Mouse (Mus musculus): ENCODE measurements at regions not wholly inside any gene's neighbourhood (a gene's known extent, or its start where the extent isn't known, plus 50 kb on each side); places are given as distances from the start of the nearest gene placed in this dataset.

DNA sequence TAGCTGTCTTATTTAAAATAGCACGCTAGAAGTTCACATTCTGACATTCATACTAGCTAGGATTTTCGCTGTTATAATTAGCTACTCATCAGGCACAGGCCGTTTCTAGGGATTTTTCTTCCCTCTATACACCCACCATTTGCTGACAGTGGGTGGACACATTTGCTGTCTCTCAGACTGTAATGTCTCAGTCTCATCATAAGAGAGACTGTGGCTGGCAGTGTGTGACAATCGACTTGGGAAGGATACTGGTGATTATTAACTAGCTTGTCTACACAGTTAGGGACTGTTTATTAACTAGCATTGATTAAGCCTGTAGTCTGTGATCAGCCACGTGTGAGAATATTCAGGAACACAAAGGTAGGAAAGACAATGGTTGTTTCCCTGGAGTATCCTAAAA is 208.0 kb upstream of the Btbd3 start:
- Histone ChIP-seq H3K9me3 (ENCODE audit: control insufficient read depth, low read length) (no peaks in the 10 kb centered on the region), H3K4me2 (no peak overlapping the region), H3K27ac (ENCODE audit: low read depth, low read length) (no peak overlapping the region), H3K4me1 (ENCODE audit: control insufficient read depth, insufficient read depth, low read length) (peaks cover 3% of the 10 kb centered on the region), H3K36me3 (ENCODE audit: control insufficient read depth, insufficient read depth, low read length) (no peaks in the 10 kb centered on the region), H3K4me3 (ENCODE audit: low read depth, low read length) (no peak overlapping the region), H3K27me3 (ENCODE audit: control insufficient read depth, insufficient read depth, low read length) (no peaks in the 10 kb centered on the region), H3K9ac (ENCODE audit: low read length) (no peak overlapping the region)
- peak; percentile 21 for DNase-seq (ENCODE audit: low spot score, missing footprints)
- ATAC-seq (ENCODE audit: low FRiP score): no peak
- WGBS: 83% methylated on average over 5 of the region's 5 CpGs

DNA sequence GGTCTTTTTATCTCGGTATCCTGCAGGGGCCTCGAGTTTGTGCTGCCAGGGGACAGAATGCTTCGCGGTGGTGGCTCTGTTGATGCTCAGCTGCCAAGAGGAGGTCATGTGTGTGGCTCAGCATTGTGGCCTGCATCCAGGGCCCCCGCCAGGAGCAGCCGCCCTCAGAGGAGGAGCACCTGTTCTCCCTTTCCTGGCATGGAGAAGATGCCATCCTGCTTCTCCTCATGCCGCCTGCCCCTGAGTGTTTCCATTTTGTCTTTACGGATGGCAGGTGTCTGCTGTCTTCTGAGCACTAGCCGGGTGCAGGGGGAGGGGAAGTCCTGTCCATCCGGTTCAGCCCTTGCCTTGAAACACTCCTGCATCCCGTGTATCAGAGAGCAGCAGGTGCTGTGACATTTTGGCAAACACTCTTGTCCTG is 208.6 kb upstream of the Btbd3 start:
- 64% methylated on average over 11 of the region's 11 CpGs for WGBS
- Histone ChIP-seq H3K4me2 (no peak overlapping the region), H3K36me3 (ENCODE audit: control insufficient read depth, insufficient read depth, low read length) (no peaks in the 10 kb centered on the region), H3K9ac (ENCODE audit: low read length) (no peak overlapping the region), H3K4me1 (ENCODE audit: control insufficient read depth, insufficient read depth, low read length) (peaks cover 3% of the 10 kb centered on the region), H3K4me3 (ENCODE audit: low read depth, low read length) (no peak overlapping the region), H3K27ac (ENCODE audit: low read depth, low read length) (no peak overlapping the region), H3K9me3 (ENCODE audit: control insufficient read depth, low read length) (no peaks in the 10 kb centered on the region), H3K27me3 (ENCODE audit: control insufficient read depth, insufficient read depth, low read length) (no peaks in the 10 kb centered on the region)
- DNase-seq (ENCODE audit: low spot score, missing footprints) (peak; percentile 53), ATAC-seq (ENCODE audit: low FRiP score) (no peak)

DNA sequence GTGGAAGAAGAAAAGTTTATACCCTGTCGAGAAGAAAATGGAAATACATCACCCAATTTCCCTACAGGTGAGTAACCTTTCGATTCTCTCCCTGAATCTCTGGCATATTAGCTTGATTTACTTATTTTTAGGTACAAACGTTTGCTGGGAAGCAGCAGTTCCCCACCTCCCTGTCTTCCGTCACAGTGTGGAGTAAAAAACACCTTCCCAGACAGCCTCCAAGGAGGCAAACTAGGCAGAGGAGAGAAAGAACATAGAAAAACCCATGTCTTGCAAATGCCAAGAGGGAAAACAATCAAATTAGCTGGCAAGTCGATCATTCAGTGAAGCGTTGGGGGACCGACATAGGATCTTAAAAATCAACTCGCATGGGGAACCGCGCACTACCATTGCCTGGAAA is 209.0 kb upstream of the Btbd3 start:
- Histone ChIP-seq H3K9me3 (ENCODE audit: control insufficient read depth, low read length) (no peaks in the 10 kb centered on the region), H3K4me1 (ENCODE audit: control insufficient read depth, insufficient read depth, low read length) (peaks cover 3% of the 10 kb centered on the region), H3K4me2 (no peak overlapping the region), H3K27me3 (ENCODE audit: control insufficient read depth, insufficient read depth, low read length) (no peaks in the 10 kb centered on the region), H3K4me3 (ENCODE audit: low read depth, low read length) (no peak overlapping the region), H3K27ac (ENCODE audit: low read depth, low read length) (no peak overlapping the region), H3K9ac (ENCODE audit: low read length) (no peak overlapping the region), H3K36me3 (ENCODE audit: control insufficient read depth, insufficient read depth, low read length) (no peaks in the 10 kb centered on the region)
- WGBS: 80% methylated on average over 10 of the region's 10 CpGs
- DNase-seq (ENCODE audit: low spot score, missing footprints): no peak
- no peak for ATAC-seq (ENCODE audit: low FRiP score)

DNA sequence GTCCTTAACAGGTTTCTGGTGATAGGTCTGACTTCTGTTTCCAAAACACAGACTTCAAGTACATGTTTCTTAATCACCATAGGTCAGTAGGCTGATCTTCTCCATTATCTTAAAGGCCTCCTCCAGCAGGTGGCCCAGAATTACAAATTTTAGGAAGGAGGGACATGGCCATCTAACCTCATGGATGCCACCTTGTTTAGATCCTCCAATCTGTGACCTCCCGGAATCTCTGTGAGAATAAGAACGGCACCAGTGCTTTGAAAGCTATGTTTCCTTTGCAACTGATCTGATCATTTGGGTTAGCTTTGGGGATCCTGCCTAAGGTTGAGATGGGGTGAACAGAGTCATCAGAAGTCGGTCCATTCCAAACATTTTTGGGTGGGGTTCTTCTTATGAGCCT is 209.4 kb upstream of the Btbd3 start:
- ATAC-seq (ENCODE audit: low FRiP score) (no peak), DNase-seq (ENCODE audit: low spot score, missing footprints) (peak; percentile 17)
- no peak overlapping the region for H3K4me2 ChIP-seq
- H3K9me3 ChIP-seq (ENCODE audit: control insufficient read depth, low read length): no peaks in the 10 kb centered on the region
- H3K36me3 ChIP-seq (ENCODE audit: control insufficient read depth, insufficient read depth, low read length): no peaks in the 10 kb centered on the region
- no peak overlapping the region for H3K9ac ChIP-seq (ENCODE audit: low read length)
- H3K4me1 ChIP-seq (ENCODE audit: control insufficient read depth, insufficient read depth, low read length): peaks cover 3% of the 10 kb centered on the region
- no peak overlapping the region for H3K27ac ChIP-seq (ENCODE audit: low read depth, low read length)
- no peak overlapping the region for H3K4me3 ChIP-seq (ENCODE audit: low read depth, low read length)
- WGBS: 91% methylated on average over 3 of the region's 3 CpGs
- no peaks in the 10 kb centered on the region for H3K27me3 ChIP-seq (ENCODE audit: control insufficient read depth, insufficient read depth, low read length)

DNA sequence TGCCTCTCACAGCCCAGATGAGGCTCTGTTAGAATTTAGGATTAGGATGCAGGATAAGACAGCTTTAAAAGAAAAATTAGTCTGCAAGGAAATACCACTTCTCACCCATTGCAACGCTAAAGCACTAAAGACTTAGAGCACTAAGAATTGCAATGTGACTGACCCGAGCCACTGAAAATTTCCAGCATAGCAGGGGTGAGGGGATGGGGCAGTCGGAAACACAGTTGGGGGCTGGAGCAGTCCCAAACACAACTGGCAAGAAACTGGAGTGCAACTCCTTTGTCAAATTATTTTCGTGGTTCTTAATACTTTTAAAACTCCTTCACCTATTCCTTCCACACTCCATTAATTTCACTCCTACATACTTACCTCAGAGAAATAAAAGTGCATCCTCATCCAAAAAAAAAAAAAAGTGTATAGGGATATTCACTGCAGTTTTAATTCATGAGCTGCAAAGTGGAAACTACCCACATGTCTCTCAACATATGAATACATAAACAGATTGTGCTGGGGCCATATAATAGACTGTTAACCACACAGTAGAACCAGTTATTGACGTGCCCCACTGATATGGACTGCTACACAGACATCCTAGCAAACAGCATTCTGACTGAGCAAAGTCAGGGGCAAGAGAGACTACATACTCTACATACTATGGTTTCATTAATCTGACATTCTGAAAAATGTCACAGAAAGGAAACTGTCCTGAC is 210.3 kb upstream of the Btbd3 start:
- no peak overlapping the region for H3K4me3 ChIP-seq (ENCODE audit: low read depth, low read length)
- H3K4me1 ChIP-seq (ENCODE audit: control insufficient read depth, insufficient read depth, low read length): peaks cover 3% of the 10 kb centered on the region
- H3K27ac ChIP-seq (ENCODE audit: low read depth, low read length): no peak overlapping the region
- no peaks in the 10 kb centered on the region for H3K9me3 ChIP-seq (ENCODE audit: control insufficient read depth, low read length)
- peak; percentile 75 for DNase-seq (ENCODE audit: low spot score, missing footprints)
- H3K36me3 ChIP-seq (ENCODE audit: control insufficient read depth, insufficient read depth, low read length): no peaks in the 10 kb centered on the region
- H3K27me3 ChIP-seq (ENCODE audit: control insufficient read depth, insufficient read depth, low read length): no peaks in the 10 kb centered on the region
- WGBS: 43% methylated on average over 5 of the region's 5 CpGs
- H3K9ac ChIP-seq (ENCODE audit: low read length): no peak overlapping the region
- H3K4me2 ChIP-seq: no peak overlapping the region
- ATAC-seq (ENCODE audit: low FRiP score): peak; percentile 35; the same call in 1 of the 2 replicates

DNA sequence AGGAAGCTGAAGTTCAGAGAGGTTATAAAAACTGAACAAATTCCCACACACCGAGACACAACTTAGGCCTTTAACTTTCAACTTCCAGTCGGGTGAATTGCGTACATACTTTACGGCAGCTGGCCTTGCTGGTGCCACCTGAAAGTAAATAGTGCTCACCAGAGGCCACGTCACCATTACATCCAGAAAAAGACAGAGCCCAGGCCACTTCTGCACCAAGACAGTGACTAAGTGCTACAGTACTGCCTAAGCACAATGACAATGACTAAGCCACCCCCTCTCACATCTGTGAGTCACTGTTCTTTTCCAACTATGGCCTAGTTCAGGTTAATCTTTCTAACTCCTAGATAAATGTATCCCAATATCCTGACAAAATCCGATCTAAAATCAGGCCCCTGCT is 215.7 kb upstream of the Btbd3 start:
- Histone ChIP-seq H3K9ac (ENCODE audit: low read length) (no peak overlapping the region), H3K4me2 (no peak overlapping the region), H3K9me3 (ENCODE audit: control insufficient read depth, low read length) (no peaks in the 10 kb centered on the region), H3K36me3 (ENCODE audit: control insufficient read depth, insufficient read depth, low read length) (no peaks in the 10 kb centered on the region), H3K27ac (ENCODE audit: low read depth, low read length) (no peak overlapping the region), H3K4me1 (ENCODE audit: control insufficient read depth, insufficient read depth, low read length) (peaks cover 3% of the 10 kb centered on the region), H3K27me3 (ENCODE audit: control insufficient read depth, insufficient read depth, low read length) (no peaks in the 10 kb centered on the region), H3K4me3 (ENCODE audit: low read depth, low read length) (no peak overlapping the region)
- 85% methylated on average over 6 of the region's 6 CpGs for WGBS
- no peak for DNase-seq (ENCODE audit: low spot score, missing footprints)
- no peak for ATAC-seq (ENCODE audit: low FRiP score)

DNA sequence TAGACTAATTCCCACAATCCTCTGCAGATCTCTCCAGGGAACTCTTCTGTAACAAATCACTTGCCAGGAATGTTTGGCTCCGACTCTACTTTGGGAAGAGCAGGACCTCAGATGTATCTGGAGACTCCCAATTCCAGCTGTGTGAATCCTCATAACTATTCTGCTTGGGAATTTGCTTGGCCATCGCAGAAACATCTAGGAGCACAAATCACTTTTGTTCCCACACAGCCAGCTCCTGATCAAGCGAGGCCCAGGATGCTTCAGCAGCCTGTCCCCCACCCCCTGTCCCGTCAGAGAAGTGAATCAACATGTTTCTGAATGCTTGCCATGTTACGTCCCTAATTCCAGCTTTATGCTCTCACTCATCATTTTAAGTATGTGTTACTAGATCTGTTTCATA is 216.1 kb upstream of the Btbd3 start:
- no peak overlapping the region for H3K4me3 ChIP-seq (ENCODE audit: low read depth, low read length)
- no peak overlapping the region for H3K27ac ChIP-seq (ENCODE audit: low read depth, low read length)
- H3K36me3 ChIP-seq (ENCODE audit: control insufficient read depth, insufficient read depth, low read length): no peaks in the 10 kb centered on the region
- no peak overlapping the region for H3K4me2 ChIP-seq
- DNase-seq (ENCODE audit: low spot score, missing footprints): peak; percentile 10
- no peaks in the 10 kb centered on the region for H3K9me3 ChIP-seq (ENCODE audit: control insufficient read depth, low read length)
- no peak for ATAC-seq (ENCODE audit: low FRiP score)
- peaks cover under 1% of the 10 kb centered on the region for H3K4me1 ChIP-seq (ENCODE audit: control insufficient read depth, insufficient read depth, low read length)
- WGBS: 86% methylated on average over 5 of the region's 5 CpGs
- no peak overlapping the region for H3K9ac ChIP-seq (ENCODE audit: low read length)
- no peaks in the 10 kb centered on the region for H3K27me3 ChIP-seq (ENCODE audit: control insufficient read depth, insufficient read depth, low read length)

DNA sequence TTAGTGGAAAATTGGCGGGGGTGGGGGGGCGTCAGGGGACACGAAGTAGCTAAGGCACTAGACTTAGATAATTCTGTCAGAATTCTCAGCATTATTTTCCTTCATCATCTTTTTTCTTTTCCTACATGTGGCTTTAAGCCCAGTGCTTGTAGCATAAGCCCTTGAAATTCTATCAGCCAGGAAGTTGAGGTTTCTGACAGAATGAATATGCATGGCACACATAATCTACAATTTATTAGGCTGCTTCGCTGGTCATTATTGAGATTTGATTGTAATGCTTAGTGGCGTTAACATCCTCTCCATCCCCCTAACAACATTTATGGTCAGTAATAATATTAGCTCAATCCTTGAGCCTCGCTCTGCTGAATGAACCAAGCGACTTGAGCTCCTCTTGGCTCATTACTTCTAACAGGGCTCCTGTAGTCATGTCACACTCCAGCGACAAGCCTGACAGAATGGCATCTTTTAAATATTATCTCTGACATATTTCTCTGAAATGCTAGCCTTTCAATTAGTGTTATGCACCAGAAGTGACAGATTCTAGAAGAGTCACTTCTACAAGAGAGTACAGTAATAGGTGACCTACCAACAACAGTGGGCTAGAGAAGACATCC is 222.1 kb upstream of the Btbd3 start:
- Histone ChIP-seq H3K27ac (ENCODE audit: low read depth, low read length) (no peak overlapping the region), H3K27me3 (ENCODE audit: control insufficient read depth, insufficient read depth, low read length) (no peaks in the 10 kb centered on the region), H3K9me3 (ENCODE audit: control insufficient read depth, low read length) (no peaks in the 10 kb centered on the region), H3K4me1 (ENCODE audit: control insufficient read depth, insufficient read depth, low read length) (no peaks in the 10 kb centered on the region), H3K9ac (ENCODE audit: low read length) (no peak overlapping the region), H3K4me2 (no peak overlapping the region), H3K4me3 (ENCODE audit: low read depth, low read length) (no peak overlapping the region), H3K36me3 (ENCODE audit: control insufficient read depth, insufficient read depth, low read length) (no peaks in the 10 kb centered on the region)
- DNase-seq (ENCODE audit: low spot score, missing footprints): peak; percentile 77
- no peak for ATAC-seq (ENCODE audit: low FRiP score)
- WGBS: 91% methylated on average over 8 of the region's 8 CpGs

DNA sequence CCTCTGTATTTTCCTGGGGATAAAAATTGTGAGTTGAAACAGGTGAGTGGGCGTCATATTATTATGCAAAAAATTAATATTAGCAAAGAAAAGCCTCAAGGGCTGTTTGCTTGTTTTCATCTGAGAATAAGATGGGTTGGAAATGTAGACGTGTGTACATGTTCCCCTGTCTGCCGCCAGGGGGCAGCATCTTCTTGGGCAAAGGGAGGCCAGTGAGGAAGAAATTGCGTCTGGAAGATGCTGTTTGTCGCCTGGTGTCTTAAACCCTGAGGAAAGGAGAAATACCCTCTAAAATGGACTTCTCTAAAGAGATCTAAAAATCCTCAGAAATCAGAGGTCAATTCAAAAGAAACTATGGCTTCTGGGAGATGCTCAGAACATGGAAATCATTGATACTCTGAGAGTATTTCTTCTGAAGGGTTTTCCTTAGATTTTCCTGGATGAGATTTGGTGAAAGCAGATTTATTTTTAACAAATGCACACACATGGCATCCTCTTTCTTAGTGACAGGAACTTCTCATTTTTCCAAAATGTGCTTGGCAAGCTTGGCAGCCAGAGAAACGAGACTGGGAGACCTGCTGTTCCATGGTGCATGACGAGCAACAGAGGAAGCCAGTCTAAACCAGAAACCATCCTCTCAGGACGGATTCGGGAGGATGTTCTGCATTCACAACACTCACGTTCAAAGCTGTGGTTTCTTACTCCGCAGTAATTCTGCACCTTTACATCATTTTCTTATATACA is 222.8 kb upstream of the Btbd3 start:
- Histone ChIP-seq H3K9me3 (ENCODE audit: control insufficient read depth, low read length) (no peaks in the 10 kb centered on the region), H3K4me2 (no peak overlapping the region), H3K27me3 (ENCODE audit: control insufficient read depth, insufficient read depth, low read length) (no peaks in the 10 kb centered on the region), H3K4me1 (ENCODE audit: control insufficient read depth, insufficient read depth, low read length) (no peaks in the 10 kb centered on the region), H3K36me3 (ENCODE audit: control insufficient read depth, insufficient read depth, low read length) (no peaks in the 10 kb centered on the region), H3K4me3 (ENCODE audit: low read depth, low read length) (no peak overlapping the region), H3K27ac (ENCODE audit: low read depth, low read length) (no peak overlapping the region), H3K9ac (ENCODE audit: low read length) (no peak overlapping the region)
- peak; percentile 86 for ATAC-seq (ENCODE audit: low FRiP score)
- peak; percentile 93 for DNase-seq (ENCODE audit: low spot score, missing footprints)
- 40% methylated on average over 11 of the region's 11 CpGs for WGBS
